Mouse (Mus musculus): ENCODE measurements at regions not wholly inside any gene's neighbourhood (a gene's known extent, or its start where the extent isn't known, plus 50 kb on each side); places are given as distances from the start of the nearest gene placed in this dataset.

DNA sequence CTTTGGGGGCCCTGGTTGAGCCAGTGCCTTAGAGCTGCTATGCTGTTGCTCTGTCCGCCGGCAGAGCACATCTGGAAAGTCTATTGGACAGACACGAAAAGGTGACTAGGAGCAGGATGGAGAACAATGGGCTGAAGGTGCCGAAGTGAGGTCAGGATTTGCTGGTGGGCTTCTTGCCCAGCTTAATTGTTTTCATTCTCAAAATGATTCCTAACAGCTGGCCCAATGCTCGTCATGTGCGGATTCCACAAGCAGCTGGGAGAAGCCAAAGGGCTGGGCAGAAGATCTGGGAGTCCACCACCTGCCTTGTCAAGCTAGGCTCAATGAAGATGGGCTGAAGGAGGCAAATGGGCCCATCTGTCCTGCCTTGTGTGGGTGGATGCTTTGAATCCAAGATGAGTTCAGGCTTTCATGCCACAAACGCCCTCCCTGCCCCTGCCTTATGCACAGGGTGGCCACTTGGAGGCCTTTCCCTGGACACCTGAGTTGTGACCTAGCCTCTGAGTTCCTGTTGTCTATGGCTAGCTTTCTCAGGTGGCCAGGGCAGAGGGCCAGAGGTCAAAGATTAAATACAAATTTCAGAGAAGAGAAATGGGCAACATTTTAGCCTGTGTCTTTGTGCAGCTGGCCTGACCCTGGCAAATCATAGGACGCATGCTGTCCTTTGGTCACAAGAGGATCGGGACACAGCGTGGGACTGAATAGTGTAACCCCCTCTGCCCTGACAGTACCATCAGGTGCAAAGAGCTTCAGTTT is 95.9 kb downstream of the Snx19 start:
- no peak for DNase-seq (ENCODE audit: low read depth, low spot score)

DNA sequence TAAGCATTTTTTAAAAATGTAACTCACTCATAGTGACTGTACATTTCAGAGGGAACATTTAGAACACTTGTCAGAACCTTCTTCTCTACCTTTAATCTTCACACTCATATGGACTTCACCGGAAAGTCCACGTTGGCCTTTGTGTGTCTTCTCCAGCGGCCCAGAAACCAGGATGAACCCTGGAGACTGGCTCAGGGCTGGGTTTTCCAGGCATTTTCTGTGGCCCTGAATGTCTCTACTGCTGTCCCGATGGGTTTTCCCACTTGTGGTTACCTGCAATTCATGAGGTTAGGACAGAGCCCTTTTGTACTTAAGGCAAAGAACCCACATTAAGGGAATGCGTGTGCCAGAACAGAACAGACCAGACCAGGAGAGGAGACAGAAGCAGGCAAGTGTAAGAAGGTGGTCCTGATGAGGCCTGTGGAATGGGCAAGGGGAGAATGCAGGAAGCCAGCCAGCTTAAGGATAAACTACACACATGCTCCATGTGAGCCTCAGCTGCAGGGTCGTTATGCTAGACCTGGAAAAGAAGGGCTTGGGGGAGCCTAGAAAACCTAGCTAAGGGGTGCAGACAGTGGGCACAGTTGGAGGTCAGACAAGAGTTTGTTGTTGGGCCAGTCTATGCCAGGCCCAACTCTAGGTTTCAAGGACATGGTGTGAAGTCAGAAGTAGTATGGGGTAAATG is 94.8 kb downstream of the Snx19 start:
- DNase-seq (ENCODE audit: low read depth, low spot score), result no peak

GRCm38 (mm10) chr9:30520853-30521439 is 94.0 kb downstream of the Snx19 start:
- no peak for DNase-seq (ENCODE audit: low read depth, low spot score)

DNA sequence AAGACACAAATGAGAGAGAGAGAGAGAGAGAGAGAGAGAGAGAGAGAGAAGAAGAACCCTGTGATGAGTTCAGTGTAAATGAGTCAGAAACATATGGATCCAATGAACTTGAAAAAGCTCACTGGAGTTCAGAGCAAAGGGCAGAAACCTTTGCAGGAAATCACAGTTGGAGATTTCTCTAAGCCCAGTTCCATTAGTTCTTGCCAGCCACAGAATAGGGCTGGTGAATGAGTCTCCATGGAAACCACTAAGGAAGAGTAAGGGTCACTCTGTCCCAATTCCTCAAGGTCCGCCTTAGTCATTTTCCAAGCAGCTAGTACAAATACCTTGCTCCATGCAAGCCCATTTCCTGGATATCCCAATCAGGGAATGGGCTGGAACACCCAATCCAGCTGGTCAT is 93.2 kb downstream of the Snx19 start:
- DNase-seq (ENCODE audit: low read depth, low spot score), result no peak

GRCm38 (mm10) chr9:30519231-30519630 is 92.3 kb downstream of the Snx19 start:
- no peak for DNase-seq (ENCODE audit: low read depth, low spot score)

Data from ES-CJ7 (cell line).